Mouse (Mus musculus) small intestine, adult 2 months (tissue): ENCODE results near the gene Cabp2.

Experiments
- CTCF ChIP-seq: fragments of 200-500 bp; IDR thresholded peaks from 2 replicates; pipeline ENCODE4 v1.5.1; 2012; ENCODE audit warnings: low read depth, mild to moderate bottlenecking, control low read depth, inconsistent platforms, low read length, moderate library complexity, mixed read lengths; ENCODE audit not compliant: insufficient replicate concordance, insufficient read length; ENCODE audit errors: extremely low read depth
- POLR2A ChIP-seq: fragments of 200-500 bp; IDR thresholded peaks from 2 replicates; pipeline ENCODE4 v1.6.1; 2012; ENCODE audit warnings: low read depth, mild to moderate bottlenecking, control low read depth, inconsistent platforms, low read length, moderate library complexity

GRCm38 (mm10) chr19:4045966-4046865 lies 35.2 kb upstream of the Cabp2 start, which contains the start of gene Gstp2:
- TF ChIP-seq CTCF (peak; percentile 41; the same call in 1 of the 2 replicates), POLR2A (no peak)
